Mouse (Mus musculus) skeletal muscle tissue, adult 2 months (tissue): Measurements from ENCODE around the gene Fnip2.

Experiments used
- DNase-seq: peaks from one replicate; pipeline ENCODE4 v3.0.0-alpha.2; 2012; ENCODE audit warnings: low read depth, low spot score

Gene Fnip2

GRCm38 (mm10) chr3:79415929-79416328, 151.7 kb downstream of the Fnip2 start:
- no peak for DNase-seq

GRCm38 (mm10) chr3:79415081-79415480, 152.5 kb downstream of the Fnip2 start:
- DNase-seq, result no peak

GRCm38 (mm10) chr3:79413492-79413891, 154.1 kb downstream of the Fnip2 start:
- no peak for DNase-seq

GRCm38 (mm10) chr3:79411666-79412065, 155.9 kb downstream of the Fnip2 start:
- no peak for DNase-seq

- no peak for DNase-seq
Observed at GRCm38 (mm10) chr3:79410629-79410995, 157.0 kb downstream of the Fnip2 start.

GRCm38 (mm10) chr3:79409927-79410628, 157.5 kb downstream of the Fnip2 start:
- no peak for DNase-seq

- DNase-seq, result no peak
Observed at GRCm38 (mm10) chr3:79408546-79408945, 159.1 kb downstream of the Fnip2 start.
